Mouse (Mus musculus) lung, embryonic 14.5 days (tissue): Measurements from ENCODE around the gene Plk5. TPM values are rescaled to one million over a fixed set of nuclear protein-coding genes. Genes with fewer than 3 reads are reported as not detected.
"Not testable (repeated sequence)": the region's sequence is repeated elsewhere in the genome, so short reads cannot be mapped to it uniquely, and the experiment has no call there.

Experiments
- ATAC-seq: fragments of 200-750 bp; cut with Nextera tagmentation; 2 replicates; pipeline ENCODE4 v1.8.0; 2017; ENCODE audit warnings: mild to moderate bottlenecking, moderate TSS enrichment, moderate library complexity; ENCODE audit not compliant: insufficient read depth
- DNase-seq: peaks from one replicate; pipeline ENCODE4 v3.0.0-alpha.2; 2015
- H3K27ac ChIP-seq: fragments of 300-500 bp; sonication (generic); 2 replicates; pipeline ENCODE4 v1.5.1; 2014; ENCODE audit warnings: low read depth, mild to moderate bottlenecking, moderate library complexity
- H3K27me3 ChIP-seq: fragments of 300-500 bp; sonication (generic); 2 replicates; pipeline ENCODE4 v1.6.1; 2014; ENCODE audit warnings: low read length, control low read depth; ENCODE audit not compliant: insufficient read depth
- H3K36me3 ChIP-seq: fragments of 300-500 bp; sonication (generic); 2 replicates; pipeline ENCODE4 v1.6.1; 2014; ENCODE audit warnings: control low read depth; ENCODE audit not compliant: insufficient read depth
- H3K4me1 ChIP-seq: fragments of 300-500 bp; sonication (generic); 2 replicates; pipeline ENCODE4 v1.6.1; 2014; ENCODE audit warnings: antibody characterized with exemption, control low read depth; ENCODE audit not compliant: insufficient read depth
- H3K4me2 ChIP-seq: fragments of 300-500 bp; sonication (generic); 2 replicates; pipeline ENCODE4 v1.6.1; 2014; ENCODE audit warnings: mild to moderate bottlenecking
- H3K4me3 ChIP-seq: fragments of 300-500 bp; sonication (generic); 2 replicates; pipeline ENCODE4 v1.5.1; 2014; ENCODE audit warnings: low read depth, low read length
- H3K9ac ChIP-seq: fragments of 300-500 bp; sonication (generic); 2 replicates; pipeline ENCODE4 v1.6.1; 2014
- H3K9me3 ChIP-seq: fragments of 300-500 bp; sonication (generic); 2 replicates; pipeline ENCODE4 v1.6.1; 2016; ENCODE audit warnings: low read depth, low read length, control low read depth
- CTCF ChIP-seq: IDR thresholded peaks from 2 replicates; pipeline ENCODE4 v1.5.1; 2016; ENCODE audit warnings: antibody characterized with exemption, low read depth
- WGBS: fragments of 180-500 bp; shearing (Covaris S2); extraction: QIAGEN DNeasy Blood & Tissue Kit; methylation state at CpG from one replicate; pipeline ENCODE4 v1.1.7; 2014; 5-methylcytosine and 5-hydroxymethylcytosine counted together
- polyA plus RNA-seq: library from polyadenylated mRNA; unstranded; fragments of >200 nt; fragmentation: Nextera tagmentation; extraction: Ambion mirVana; gene quantifications from 2 replicates; pipeline ENCODE4 v1.2.1, GENCODE M21; 2014

The Plk5 gene
- polyA plus RNA-seq, 1 experiment from 2014 or later, result 0.61 TPM

DNA sequence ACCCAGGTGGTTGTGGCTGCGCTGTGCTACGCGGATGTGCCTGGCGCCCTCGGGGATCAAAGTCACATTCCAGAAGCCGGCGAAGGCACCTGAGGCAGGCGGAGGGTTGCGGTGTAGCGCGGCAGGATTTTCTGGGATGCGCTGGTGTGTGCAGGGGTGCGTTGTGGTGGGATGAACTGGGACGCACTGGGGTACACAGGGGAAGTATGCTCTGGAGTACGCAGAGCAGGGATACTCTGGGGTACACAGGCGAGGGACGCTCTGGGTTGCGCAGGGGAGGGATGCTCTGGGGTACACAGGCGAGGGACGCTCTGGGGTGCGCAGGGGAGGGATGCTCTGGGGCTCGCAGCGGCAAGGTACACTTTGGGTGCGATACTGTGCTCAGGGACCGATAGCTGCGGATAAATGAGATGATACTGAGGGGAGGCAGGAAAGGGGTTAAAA is 13.9 kb upstream of the Plk5 start:
- TF ChIP-seq CTCF, result no peak
- peak; percentile 21 for ATAC-seq
- Histone ChIP-seq H3K36me3 (no peaks in the 10 kb centered on the region), H3K4me3 (peak overlapping the region; percentile 34), H3K9ac (no peak overlapping the region; the same call in 1 of the 2 replicates), H3K4me2 (peak overlapping the region; percentile 59), H3K27me3 (peaks cover 69% of the 10 kb centered on the region), H3K27ac (no peak overlapping the region), H3K4me1 (peaks cover 7% of the 10 kb centered on the region; the same call in 1 of the 2 replicates), H3K9me3 (no peaks in the 10 kb centered on the region)
- no peak for DNase-seq
- 2% methylated on average over 26 of the region's 26 CpGs for WGBS

DNA sequence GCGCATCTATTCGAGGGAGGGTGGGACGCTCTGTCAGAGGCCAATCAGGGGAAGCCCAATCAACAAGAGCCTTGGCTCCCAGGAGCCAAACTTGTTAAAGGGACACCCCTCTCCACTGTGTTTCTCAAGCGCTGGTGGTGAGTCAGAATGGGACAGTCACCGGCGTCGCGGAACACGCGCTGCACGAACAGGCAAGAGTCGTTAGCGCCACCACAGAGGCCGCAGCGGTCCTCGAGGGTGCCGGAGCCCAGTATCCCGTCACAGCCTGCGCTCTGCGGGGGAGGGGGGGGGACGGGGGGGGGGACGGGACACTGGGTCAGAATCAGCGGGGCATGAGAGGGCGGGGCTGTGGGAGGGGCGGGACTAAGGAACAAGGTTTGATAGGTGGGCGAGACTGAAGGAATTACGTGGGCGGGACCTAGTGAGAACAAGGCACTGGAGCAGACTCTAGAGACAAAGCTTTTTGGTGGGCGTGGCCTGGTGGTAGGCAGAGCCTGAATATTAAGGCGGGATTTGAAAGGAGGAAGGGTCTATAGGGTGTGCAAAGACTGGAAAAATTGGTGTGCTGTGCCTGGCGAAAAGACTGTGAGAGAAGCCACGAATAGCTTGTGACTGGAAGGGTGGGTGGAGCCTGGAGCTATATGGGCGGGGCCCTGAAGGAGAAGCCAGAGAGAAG is 13.4 kb upstream of the Plk5 start:
- H3K27me3 ChIP-seq, result peaks cover 74% of the 10 kb centered on the region
- TF ChIP-seq CTCF, result no peak
- H3K4me2 ChIP-seq, result peak overlapping the region; percentile 59
- 1% methylated on average over 32 of the region's 33 CpGs for WGBS
- peak overlapping the region; percentile 34 for H3K4me3 ChIP-seq
- peak; percentile 77 for ATAC-seq
- H3K36me3 ChIP-seq, result no peaks in the 10 kb centered on the region
- peaks cover 7% of the 10 kb centered on the region; the same call in 1 of the 2 replicates for H3K4me1 ChIP-seq
- H3K9me3 ChIP-seq, result no peaks in the 10 kb centered on the region
- peak; percentile 91 for DNase-seq
- no peak overlapping the region for H3K9ac ChIP-seq
- H3K27ac ChIP-seq, result 0 out of 2 replicates have a peak overlapping the region, but pooled peaks have one; percentile 12

DNA sequence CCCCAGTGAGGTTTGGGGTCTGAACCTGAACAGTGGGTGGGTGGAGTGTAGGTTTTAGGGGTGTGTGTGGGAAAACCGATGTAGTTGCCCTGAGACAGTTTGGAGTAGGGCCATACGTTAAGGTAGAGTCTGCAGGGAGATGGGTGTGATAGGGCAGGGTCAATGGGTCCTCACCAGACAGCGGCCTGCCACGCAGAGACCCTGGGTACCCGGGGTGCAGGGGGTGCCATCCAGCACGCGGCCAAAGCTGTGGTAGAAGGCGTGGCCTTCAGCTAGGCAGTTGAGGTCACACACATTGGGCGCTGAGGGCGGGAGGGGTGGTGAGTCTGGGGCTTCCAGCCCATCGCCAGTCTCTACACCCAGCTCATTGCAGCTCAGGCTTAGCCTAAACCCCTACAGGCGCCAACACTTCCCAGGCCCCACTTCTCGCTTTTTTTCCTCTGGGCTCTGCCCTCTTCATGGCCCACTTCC is 12.8 kb upstream of the Plk5 start:
- no peak for DNase-seq
- peak overlapping the region; percentile 59 for H3K4me2 ChIP-seq
- peaks cover 12% of the 10 kb centered on the region; the same call in 1 of the 2 replicates for H3K4me1 ChIP-seq
- WGBS, result 21% methylated on average over 13 of the region's 13 CpGs
- H3K27me3 ChIP-seq, result peaks cover 80% of the 10 kb centered on the region
- 0 out of 2 replicates have a peak overlapping the region, but pooled peaks have one; percentile 12 for H3K27ac ChIP-seq
- no peaks in the 10 kb centered on the region for H3K36me3 ChIP-seq
- peak overlapping the region; percentile 34 for H3K4me3 ChIP-seq
- ATAC-seq, result peak; percentile 12; the same call in 1 of the 2 replicates
- H3K9me3 ChIP-seq, result no peaks in the 10 kb centered on the region
- TF ChIP-seq CTCF, result no peak
- peak overlapping the region; percentile 16; the same call in 1 of the 2 replicates for H3K9ac ChIP-seq

DNA sequence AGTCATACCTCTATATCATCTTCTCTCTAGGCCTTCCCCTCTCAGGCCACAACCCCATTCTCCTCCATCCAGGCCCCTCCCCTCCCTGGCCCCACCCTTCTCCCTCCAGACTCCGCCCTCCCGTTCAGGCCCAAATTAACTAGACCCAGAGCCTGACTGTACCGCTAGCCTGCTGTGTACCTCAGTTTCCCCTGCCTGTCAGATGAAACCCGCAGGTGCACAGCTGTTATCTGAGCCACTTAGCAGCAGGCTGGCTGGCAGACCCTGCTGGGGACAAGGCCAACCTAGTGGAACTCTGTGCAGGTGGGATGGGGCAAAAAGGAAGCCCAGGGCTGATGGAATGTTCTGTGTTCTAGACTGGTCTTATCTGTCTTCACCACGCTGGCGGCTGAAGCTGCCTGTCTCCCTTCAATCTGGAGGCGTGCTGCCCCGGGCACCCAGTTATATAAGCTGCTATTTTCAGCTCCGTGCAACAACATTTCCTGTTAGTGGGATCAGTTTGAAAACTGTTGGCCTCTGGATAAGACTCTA is 12.1 kb upstream of the Plk5 start:
- TF ChIP-seq CTCF, result no peak
- Histone ChIP-seq H3K36me3 (no peaks in the 10 kb centered on the region), H3K27ac (no peak overlapping the region), H3K27me3 (peaks cover 87% of the 10 kb centered on the region), H3K4me3 (no peak overlapping the region), H3K9ac (no peak overlapping the region), H3K4me1 (peaks cover 18% of the 10 kb centered on the region; the same call in 1 of the 2 replicates), H3K4me2 (peak overlapping the region; percentile 36), H3K9me3 (no peaks in the 10 kb centered on the region)
- ATAC-seq, result no peak
- DNase-seq, result no peak
- 44% methylated on average over 9 of the region's 9 CpGs for WGBS

DNA sequence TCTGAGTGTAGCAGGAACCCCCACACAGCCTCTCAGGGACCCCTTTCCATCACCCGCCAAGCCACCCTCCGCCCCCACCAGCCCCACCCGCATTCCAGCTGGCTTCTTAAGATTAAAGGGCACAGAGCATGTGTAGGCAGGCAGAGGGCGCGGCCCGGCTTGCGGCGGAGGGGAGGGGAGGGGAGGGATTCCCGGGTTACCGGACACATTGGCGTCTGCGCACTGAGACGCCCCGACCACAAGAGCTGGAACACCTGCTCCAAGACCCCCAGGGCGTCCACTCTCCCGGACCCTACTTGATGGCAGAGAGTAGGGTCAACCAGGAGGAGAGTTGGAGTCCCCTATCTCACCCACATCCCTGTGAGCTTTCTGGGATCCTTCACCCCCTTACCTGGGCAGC is 11.1 kb upstream of the Plk5 start:
- Histone ChIP-seq H3K36me3 (no peaks in the 10 kb centered on the region), H3K4me2 (peak overlapping the region; percentile 36), H3K27me3 (peaks cover 97% of the 10 kb centered on the region), H3K4me1 (peaks cover 18% of the 10 kb centered on the region; the same call in 1 of the 2 replicates), H3K4me3 (peak overlapping the region; percentile 4; the same call in 1 of the 2 replicates), H3K27ac (no peak overlapping the region), H3K9me3 (no peaks in the 10 kb centered on the region), H3K9ac (no peak overlapping the region)
- 2% methylated on average over 16 of the region's 16 CpGs for WGBS
- no peak for DNase-seq
- TF ChIP-seq CTCF, result no peak
- ATAC-seq, result no peak

DNA sequence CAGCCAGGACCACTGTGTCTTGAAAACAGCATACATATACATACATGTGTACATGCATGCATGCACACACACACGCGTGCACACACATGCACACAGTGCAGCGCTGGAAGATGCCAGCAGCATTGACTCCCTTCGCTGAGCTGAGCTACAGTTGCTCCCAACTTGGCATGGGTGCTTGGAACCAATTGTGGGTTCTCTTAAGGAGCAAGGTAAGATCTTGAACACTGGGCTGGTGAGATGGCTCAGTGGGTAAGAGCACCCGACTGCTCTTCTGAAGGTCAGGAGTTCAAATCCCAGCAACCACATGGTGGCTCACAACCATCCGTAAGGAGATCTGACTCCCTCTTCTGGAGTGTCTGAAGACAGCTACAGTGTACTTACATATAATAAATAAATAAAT is 10.3 kb upstream of the Plk5 start:
- peaks cover 18% of the 10 kb centered on the region; the same call in 1 of the 2 replicates for H3K4me1 ChIP-seq

DNA sequence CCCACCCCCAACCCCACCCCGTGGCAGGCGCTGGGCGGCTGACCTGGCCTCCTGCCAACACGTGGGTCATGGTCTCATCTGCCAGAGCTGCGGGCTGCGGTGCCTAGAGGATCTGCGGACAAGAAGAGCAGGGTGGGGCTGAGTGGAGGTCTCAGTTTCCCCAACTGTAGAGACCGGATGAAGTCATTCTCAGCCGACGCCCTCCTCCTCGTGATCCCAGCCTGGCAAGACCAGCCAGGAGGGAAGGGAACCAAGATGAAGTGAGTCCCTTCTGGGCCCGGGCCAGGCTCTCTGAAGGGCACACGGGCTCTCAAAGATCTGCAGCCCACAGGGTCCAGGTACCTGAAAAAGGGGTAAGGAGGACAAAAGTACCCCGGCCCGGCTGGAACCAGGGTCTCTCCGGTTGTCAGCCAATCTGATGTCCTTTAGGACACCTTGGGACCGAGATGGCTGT is 8.7 kb upstream of the Plk5 start:
- Histone ChIP-seq H3K27me3 (peaks cover 97% of the 10 kb centered on the region), H3K36me3 (no peaks in the 10 kb centered on the region), H3K9ac (peak overlapping the region; percentile 26; the same call in 1 of the 2 replicates), H3K4me3 (peak overlapping the region; percentile 36), H3K4me2 (peak overlapping the region; percentile 60), H3K27ac (no peak overlapping the region), H3K9me3 (no peaks in the 10 kb centered on the region), H3K4me1 (peaks cover 18% of the 10 kb centered on the region; the same call in 1 of the 2 replicates)
- ATAC-seq, result no peak
- no peak for TF ChIP-seq CTCF
- WGBS, result 8% methylated on average over 17 of the region's 17 CpGs
- DNase-seq, result no peak

More for the DNA sequence above, 10.3 kb upstream of the Plk5 start:
- not testable (repeated sequence) for H3K4me3 ChIP-seq, ATAC-seq, H3K9me3 ChIP-seq, H3K36me3 ChIP-seq, H3K9ac ChIP-seq, H3K27ac ChIP-seq, DNase-seq, H3K4me2 ChIP-seq
- WGBS, result 76% methylated on average over 5 of the region's 6 CpGs
- peaks cover 97% of the 10 kb centered on the region for H3K27me3 ChIP-seq
